Mouse (Mus musculus) limb, embryonic 10.5 days (tissue): ENCODE data around the gene Ccr4. TPM values are rescaled to one million over a fixed set of nuclear protein-coding genes. Genes with fewer than 3 reads are reported as not detected.

Experiments used
- DNase-seq: peaks from one replicate; pipeline ENCODE4 v3.0.0-alpha.2; 2017; ENCODE audit warnings: low spot score
- H3K27ac ChIP-seq: fragments of 300-500 bp; sonication (generic); 2 replicates; pipeline ENCODE4 v1.5.1; 2016; ENCODE audit warnings: mild to moderate bottlenecking
- H3K27me3 ChIP-seq: fragments of 300-500 bp; sonication (generic); 2 replicates; pipeline ENCODE4 v1.6.1; 2016; ENCODE audit warnings: low read depth, mild to moderate bottlenecking; ENCODE audit not compliant: poor library complexity, severe bottlenecking
- H3K36me3 ChIP-seq: fragments of 300-500 bp; sonication (generic); 2 replicates; pipeline ENCODE4 v1.6.1; 2016; ENCODE audit warnings: mild to moderate bottlenecking, moderate library complexity
- H3K4me1 ChIP-seq: fragments of 300-500 bp; sonication (generic); 2 replicates; pipeline ENCODE4 v1.6.1; 2016
- H3K4me3 ChIP-seq: fragments of 300-500 bp; sonication (generic); 2 replicates; pipeline ENCODE4 v1.5.1; 2016; ENCODE audit warnings: mild to moderate bottlenecking, moderate library complexity
- H3K9me3 ChIP-seq: fragments of 300-500 bp; sonication (generic); replicated peaks from 2 replicates; pipeline ENCODE4 v1.6.1; 2016; ENCODE audit warnings: mild to moderate bottlenecking
- WGBS: fragments of 180-500 bp; shearing (Covaris S2); methylation state at CpG from one replicate; pipeline ENCODE4 v1.1.7; 2016; 5-methylcytosine and 5-hydroxymethylcytosine counted together
- polyA plus RNA-seq: library from polyadenylated mRNA; unstranded; fragments of >200 nt; fragmentation: Nextera tagmentation; extraction: Ambion mirVana; gene quantifications from 2 replicates; pipeline ENCODE4 v1.2.1, GENCODE M21; 2016

The Ccr4 gene
- polyA plus RNA-seq, 1 experiment from 2014 or later: not detected

DNA sequence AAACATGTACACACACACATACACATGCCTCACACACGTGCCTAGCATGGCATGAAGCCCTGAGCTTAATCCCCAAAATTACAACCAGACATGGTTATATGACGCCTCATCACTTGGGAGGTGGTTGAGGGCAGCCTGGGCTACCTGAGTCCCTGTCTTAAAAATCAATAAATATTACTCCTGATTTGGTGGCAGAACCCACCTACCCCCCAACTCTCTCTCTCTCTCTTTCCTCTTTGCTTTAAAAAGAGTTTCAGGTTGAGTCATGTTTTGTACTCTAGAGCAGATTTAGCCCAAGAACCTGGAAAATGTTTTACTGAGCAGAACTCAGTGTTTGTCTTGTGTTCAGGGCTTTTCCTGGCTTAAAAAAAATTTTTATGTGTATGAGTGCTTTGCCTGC, 49.3 kb downstream of the Ccr4 start:
- Histone ChIP-seq H3K4me3 (no peak overlapping the region), H3K36me3 (peaks cover 12% of the 10 kb centered on the region), H3K9me3 (no peaks in the 10 kb centered on the region), H3K4me1 (no peaks in the 10 kb centered on the region), H3K27me3 (no peaks in the 10 kb centered on the region), H3K27ac (no peak overlapping the region)
- 80% methylated on average over 2 of the region's 2 CpGs for WGBS
- no peak for DNase-seq

DNA sequence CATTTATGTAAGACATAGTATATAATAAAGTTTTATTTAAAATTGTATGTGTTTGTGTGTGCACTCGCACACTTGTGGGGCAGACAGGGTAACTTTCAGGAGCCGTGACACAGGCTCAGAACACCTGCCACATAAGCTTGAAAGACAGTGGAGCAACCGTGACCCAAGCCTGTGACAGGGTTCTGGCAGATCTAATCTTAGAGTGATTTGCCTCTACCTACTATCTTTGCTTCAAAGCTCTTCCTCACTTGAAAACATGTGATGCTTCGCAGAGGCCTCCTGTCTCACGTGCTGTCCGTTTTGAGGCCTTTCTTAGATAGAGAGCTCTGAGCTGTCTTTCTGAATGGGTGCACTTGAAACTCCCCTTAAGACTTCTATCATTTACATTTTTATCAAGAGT, 52.3 kb downstream of the Ccr4 start:
- no peak for DNase-seq
- Histone ChIP-seq H3K4me3 (no peak overlapping the region), H3K36me3 (peaks cover 8% of the 10 kb centered on the region; the same call in 1 of the 2 replicates), H3K27ac (no peak overlapping the region), H3K4me1 (no peaks in the 10 kb centered on the region), H3K27me3 (no peaks in the 10 kb centered on the region), H3K9me3 (no peaks in the 10 kb centered on the region)
- WGBS: 90% methylated on average over 6 of the region's 6 CpGs

DNA sequence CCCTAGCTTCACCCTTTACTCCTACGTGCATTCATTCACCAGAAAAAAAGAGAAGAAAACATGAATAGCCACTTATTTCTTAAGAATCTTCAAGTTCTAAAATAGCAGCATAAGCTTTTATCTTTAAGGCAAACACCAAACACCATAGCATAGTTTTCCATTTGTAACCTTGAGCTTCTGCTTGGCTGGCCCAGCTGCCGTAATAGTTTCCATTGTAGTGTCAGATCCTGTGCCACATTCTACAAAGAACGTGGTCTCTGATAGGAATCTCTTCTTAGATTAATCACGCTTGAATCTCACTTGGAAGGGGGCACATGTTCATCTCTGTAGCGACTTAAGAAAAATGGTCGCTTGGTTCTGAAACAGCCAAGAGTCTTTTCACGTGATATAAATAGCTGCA, 53.1 kb downstream of the Ccr4 start:
- Histone ChIP-seq H3K4me3 (no peak overlapping the region), H3K27ac (no peak overlapping the region), H3K9me3 (no peaks in the 10 kb centered on the region), H3K36me3 (0 out of 2 replicates have a peak, but pooled peaks cover 4% of the 10 kb centered on the region), H3K27me3 (no peaks in the 10 kb centered on the region), H3K4me1 (no peaks in the 10 kb centered on the region)
- DNase-seq: no peak
- WGBS: 91% methylated on average over 7 of the region's 7 CpGs

DNA sequence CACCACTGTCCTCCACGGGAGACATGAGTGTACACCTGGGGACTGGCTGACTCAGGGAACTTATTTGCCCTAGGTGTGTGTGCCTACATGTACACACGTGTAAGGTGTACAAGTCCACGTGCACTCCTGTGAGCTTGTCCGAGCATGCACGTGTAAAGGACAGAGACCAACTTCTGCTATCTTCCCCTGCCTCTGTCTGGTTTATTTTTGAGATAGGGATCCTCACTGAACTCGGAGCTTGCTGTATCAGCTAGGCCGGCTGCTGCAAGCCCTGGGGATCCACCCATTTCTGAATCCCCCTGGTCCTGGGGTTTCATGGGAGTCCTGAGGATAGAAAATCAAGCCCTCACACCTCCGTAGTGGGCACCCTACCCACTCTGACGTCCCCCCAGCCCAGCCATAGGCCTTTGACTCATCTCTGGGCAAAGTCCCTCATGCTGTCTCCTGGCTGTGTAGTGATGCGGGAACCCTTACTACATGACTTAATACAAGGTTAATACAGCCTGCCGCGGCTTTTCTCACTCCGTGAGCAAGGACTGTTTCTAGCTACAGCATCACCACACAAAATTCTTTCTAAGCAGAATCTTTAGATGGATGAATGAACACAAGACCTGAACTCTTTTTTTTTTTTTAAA, 55.5 kb downstream of the Ccr4 start:
- Histone ChIP-seq H3K27me3 (no peaks in the 10 kb centered on the region), H3K27ac (no peak overlapping the region), H3K9me3 (no peaks in the 10 kb centered on the region), H3K4me1 (no peaks in the 10 kb centered on the region), H3K4me3 (no peak overlapping the region), H3K36me3 (no peaks in the 10 kb centered on the region)
- WGBS: 92% methylated on average over 13 of the region's 13 CpGs
- DNase-seq: no peak

DNA sequence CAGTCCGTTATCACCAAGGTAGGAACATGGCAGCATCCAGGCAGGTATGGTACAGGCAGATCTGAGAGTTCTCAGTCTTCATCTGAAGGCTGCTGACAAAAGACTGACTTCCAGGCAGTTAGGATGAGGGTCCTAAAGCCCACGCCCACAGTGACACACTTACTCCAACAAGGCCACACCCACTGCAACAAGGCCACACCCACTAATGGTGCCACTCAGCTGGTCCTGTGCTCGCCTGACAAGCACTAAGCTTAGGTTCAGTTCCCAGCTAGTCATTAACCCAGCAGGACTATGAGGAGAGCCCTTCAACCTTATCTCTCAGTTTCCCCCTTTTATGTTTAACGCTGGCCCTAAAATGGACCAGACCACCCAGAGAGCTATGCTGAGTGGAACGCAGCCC, 56.0 kb downstream of the Ccr4 start:
- H3K9me3 ChIP-seq: no peaks in the 10 kb centered on the region
- no peaks in the 10 kb centered on the region for H3K36me3 ChIP-seq
- no peak overlapping the region for H3K4me3 ChIP-seq
- WGBS: 68% methylated on average over 5 of the region's 5 CpGs
- no peaks in the 10 kb centered on the region for H3K27me3 ChIP-seq
- H3K4me1 ChIP-seq: no peaks in the 10 kb centered on the region
- DNase-seq: no peak
- no peak overlapping the region for H3K27ac ChIP-seq

DNA sequence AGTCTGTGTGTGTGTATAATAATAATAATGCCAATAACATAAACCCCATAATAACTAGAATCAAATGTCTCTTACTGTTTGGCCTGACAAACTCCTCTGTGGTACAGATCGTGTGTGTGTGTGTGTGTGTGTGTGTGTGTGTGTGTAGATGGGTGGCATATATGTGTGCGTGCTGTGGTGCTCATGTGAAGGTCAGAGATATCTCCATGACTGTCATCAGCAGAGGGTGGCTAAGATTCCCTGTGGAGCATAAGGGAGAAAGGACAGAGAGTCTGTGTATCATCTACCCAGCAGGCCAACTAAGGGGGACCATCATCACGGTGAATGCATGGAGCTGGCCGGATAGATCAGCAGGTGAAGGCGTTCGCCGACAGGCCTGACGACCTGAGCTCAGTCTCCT, 57.8 kb downstream of the Ccr4 start:
- Histone ChIP-seq H3K4me1 (no peaks in the 10 kb centered on the region), H3K27ac (no peak overlapping the region), H3K27me3 (no peaks in the 10 kb centered on the region), H3K9me3 (no peaks in the 10 kb centered on the region), H3K36me3 (peaks cover 4% of the 10 kb centered on the region; the same call in 1 of the 2 replicates), H3K4me3 (no peak overlapping the region)
- 90% methylated on average over 8 of the region's 8 CpGs for WGBS
- DNase-seq: no peak

DNA sequence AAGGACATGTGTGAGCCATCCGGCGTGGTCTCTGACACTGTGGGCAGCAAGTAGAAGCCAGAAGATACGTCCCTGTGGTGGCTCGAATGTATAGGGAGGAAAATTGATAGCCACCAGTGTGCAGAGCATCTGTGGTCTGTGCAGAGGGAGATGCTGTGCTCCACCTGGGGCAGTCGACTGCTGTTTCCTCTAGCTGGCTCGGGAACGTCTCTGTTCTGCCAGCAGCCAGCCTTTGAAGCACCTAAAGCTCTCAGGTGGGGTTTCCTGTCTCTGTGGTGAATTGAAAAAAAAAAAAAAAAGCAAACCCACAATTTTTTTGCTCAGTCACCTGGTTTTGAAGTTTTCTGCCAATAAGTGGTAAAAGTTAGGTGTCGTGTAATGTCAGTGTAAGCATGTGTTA, 61.4 kb downstream of the Ccr4 start:
- H3K9me3 ChIP-seq: no peaks in the 10 kb centered on the region
- WGBS: 90% methylated on average over 8 of the region's 8 CpGs
- no peaks in the 10 kb centered on the region for H3K27me3 ChIP-seq
- no peaks in the 10 kb centered on the region for H3K4me1 ChIP-seq
- H3K27ac ChIP-seq: no peak overlapping the region
- peaks cover 4% of the 10 kb centered on the region; the same call in 1 of the 2 replicates for H3K36me3 ChIP-seq
- DNase-seq: no peak
- no peak overlapping the region for H3K4me3 ChIP-seq

DNA sequence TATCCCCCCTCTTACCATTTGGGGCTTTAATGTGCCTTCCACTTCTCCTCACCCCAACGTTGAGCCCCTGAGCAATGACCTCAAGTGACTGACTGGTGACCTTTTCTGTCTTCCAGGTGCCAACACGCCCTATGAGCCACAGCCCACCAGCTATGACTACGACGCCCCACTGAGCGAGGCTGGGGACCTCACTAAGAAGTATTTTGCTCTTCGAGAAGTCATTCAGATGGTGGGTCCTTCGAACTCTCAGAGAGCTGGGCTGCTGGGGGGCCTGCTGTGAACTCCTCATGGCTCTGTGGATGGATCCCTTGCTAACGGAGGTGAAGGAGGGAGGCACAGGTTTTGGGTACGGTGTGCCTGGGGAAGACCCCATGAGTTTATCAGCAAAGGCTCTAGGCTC, 61.8 kb downstream of the Ccr4 start:
- H3K4me1 ChIP-seq: no peaks in the 10 kb centered on the region
- no peaks in the 10 kb centered on the region for H3K27me3 ChIP-seq
- peaks cover 5% of the 10 kb centered on the region; the same call in 1 of the 2 replicates for H3K36me3 ChIP-seq
- H3K4me3 ChIP-seq: no peak overlapping the region
- 86% methylated on average over 9 of the region's 9 CpGs for WGBS
- DNase-seq: no peak
- H3K9me3 ChIP-seq: no peaks in the 10 kb centered on the region
- no peak overlapping the region for H3K27ac ChIP-seq

DNA sequence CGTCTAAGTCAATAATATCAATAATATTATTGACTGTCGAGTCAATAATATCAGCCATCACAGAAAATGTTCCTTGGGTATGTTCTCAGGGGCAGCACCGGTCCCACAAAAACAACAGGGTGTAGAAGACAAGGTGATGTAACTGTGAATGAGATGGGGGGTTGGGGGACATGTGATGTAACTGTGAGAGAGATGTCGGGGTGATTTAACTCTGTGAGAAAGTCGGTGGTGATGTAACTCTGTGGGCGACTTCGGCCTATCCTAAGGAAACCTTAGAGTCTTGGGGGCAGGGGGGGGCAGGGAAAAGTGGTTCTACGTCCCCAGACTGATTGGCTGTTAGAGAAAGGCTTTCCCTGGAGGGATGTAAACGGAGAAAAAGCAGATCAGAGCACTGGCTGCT, 62.5 kb downstream of the Ccr4 start:
- Histone ChIP-seq H3K4me3 (no peak overlapping the region), H3K27ac (no peak overlapping the region), H3K9me3 (no peaks in the 10 kb centered on the region), H3K4me1 (no peaks in the 10 kb centered on the region), H3K36me3 (peaks cover 12% of the 10 kb centered on the region), H3K27me3 (no peaks in the 10 kb centered on the region)
- WGBS: 93% methylated on average over 9 of the region's 9 CpGs
- no peak for DNase-seq

DNA sequence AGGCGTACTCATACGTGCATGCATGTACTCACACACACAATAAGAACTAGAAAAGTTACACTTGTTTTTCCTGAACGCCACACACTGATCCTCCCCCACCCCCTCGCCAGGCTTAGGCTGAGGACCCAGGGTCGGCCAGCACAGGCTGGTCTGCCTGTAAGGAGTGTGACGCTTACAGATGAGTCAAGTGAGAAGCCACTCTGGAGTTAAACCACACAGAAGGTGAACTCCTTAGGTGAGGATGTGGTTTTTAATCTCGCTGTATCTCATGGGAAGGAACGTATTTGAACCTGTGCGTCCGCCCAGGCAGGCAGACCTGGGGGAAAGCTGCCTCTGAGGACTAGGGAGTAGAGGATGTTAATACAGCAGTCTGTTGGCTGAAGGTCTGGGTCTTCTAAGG, 64.2 kb downstream of the Ccr4 start:
- no peaks in the 10 kb centered on the region for H3K4me1 ChIP-seq
- H3K27ac ChIP-seq: no peak overlapping the region; the same call in 1 of the 2 replicates
- peaks cover 26% of the 10 kb centered on the region for H3K36me3 ChIP-seq
- no peak overlapping the region for H3K4me3 ChIP-seq
- no peaks in the 10 kb centered on the region for H3K27me3 ChIP-seq
- 90% methylated on average over 10 of the region's 10 CpGs for WGBS
- H3K9me3 ChIP-seq: no peaks in the 10 kb centered on the region
- no peak for DNase-seq

Other genes with a start within 250 kb of the Ccr4 start
- gene Bcl2a1c, start 174.8 kb downstream of the Ccr4 start, polyA plus RNA-seq: not detected in 2 replicates
- gene Crtap, start 114.2 kb downstream of the Ccr4 start, polyA plus RNA-seq: 47.3 and 55.4 TPM in 2 replicates
- gene Glb1, start 103.8 kb downstream of the Ccr4 start, polyA plus RNA-seq: 19.2 and 22.3 TPM in 2 replicates
- 10.7 and 11.2 TPM in 2 replicates for gene Tmppe, start 103.8 kb downstream of the Ccr4 start, polyA plus RNA-seq
- 1.5 and 1.6 TPM in 2 replicates for gene C130032M10Rik, start 10.8 kb upstream of the Ccr4 start, polyA plus RNA-seq
- gene Trim71, start 59.5 kb upstream of the Ccr4 start, polyA plus RNA-seq: 6.2 and 11.5 TPM in 2 replicates
- 71.0 and 82.1 TPM in 2 replicates for gene Cnot10, start 135.3 kb upstream of the Ccr4 start, polyA plus RNA-seq
- 76.8 and 78.2 TPM in 2 replicates for gene Dync1li1, start 183.9 kb upstream of the Ccr4 start, polyA plus RNA-seq
- gene Cmtm6, start 226.2 kb upstream of the Ccr4 start, polyA plus RNA-seq: 28.9 and 29.4 TPM in 2 replicates